12 mouse cellular contexts compared by ENCODE assay signal in the genomic region with DNA sequence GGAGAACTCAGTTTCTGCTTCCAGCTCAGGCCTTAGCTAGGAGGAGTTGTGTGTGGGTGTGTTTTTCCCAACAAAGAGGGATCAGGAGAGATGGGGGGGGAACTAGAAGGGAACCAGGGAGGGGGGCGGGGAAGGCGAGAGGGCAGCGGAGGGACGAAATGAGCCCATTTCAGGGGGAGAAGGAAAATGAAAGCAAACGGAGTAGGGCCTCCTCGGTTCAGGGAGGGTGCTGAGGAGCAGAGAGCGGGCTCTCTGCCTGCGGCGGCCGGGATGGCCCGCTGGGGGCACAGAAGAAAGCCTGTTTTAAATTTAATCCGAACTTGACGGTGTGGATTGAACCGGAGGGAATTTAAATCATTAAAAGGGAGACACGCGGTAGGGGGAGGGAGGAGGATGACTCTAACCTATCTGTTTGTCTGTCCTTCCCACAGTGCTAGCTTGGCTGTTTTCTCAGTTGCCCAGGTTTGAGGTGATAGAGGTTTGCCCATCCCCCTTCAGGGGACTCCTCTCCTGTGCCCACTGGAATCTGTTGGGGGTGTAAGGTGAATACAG. TPM values are rescaled to one million over a fixed set of nuclear protein-coding genes. Genes with fewer than 3 reads are reported as not detected.
DNase-seq lines count a peak whose midpoint lies in the region; ATAC-seq and TF ChIP-seq lines count a peak whose summit lies in the region.
"Had no signal": no experiment of that assay in that cellular context is flagged by ENCODE, and none has a peak within 500 bp of the region (broad histone marks: within the 10 kb centered on the region; RNA-seq: fewer than 3 reads in every experiment).

No protein-coding gene starts in this region.

- peak; percentile 42 for DNase-seq in gastrocnemius, adult 2 months
- no peak for DNase-seq in gastrocnemius, postnatal 10 days
- no peak for DNase-seq in lung, embryonic 14.5 days
- DNase-seq in lung, postnatal 4 days = no peak
- DNase-seq in kidney, postnatal 4 days = peak; percentile 42 to 56
- DNase-seq in adipocyte (ENCODE audit: low spot score) = no peak
- no peak for DNase-seq in cerebellum, postnatal 4 days (ENCODE audit: low spot score in 2 of 2)
- DNase-seq: cerebellum, adult 2 months; midbrain, embryonic 14.5 days; right cerebral cortex, postnatal 4 days had no signal

- peak overlapping the region; percentile 85 for H3K4me3 ChIP-seq in gastrocnemius, adult 2 months
- peak overlapping the region; percentile 10; the same call in 1 of the 2 replicates for H3K4me3 ChIP-seq in lung, embryonic 14.5 days (ENCODE audit: low read depth, low read length)
- peak overlapping the region; percentile 87 for H3K4me3 ChIP-seq in neural tube, embryonic 14.5 days (ENCODE audit: low read depth, low read length)

- 0 out of 2 replicates have a peak, but pooled peaks cover 2% of the 10 kb centered on the region for H3K4me1 ChIP-seq in lung, embryonic 14.5 days (ENCODE audit: insufficient read depth)
- H3K4me1 ChIP-seq in neural tube, embryonic 14.5 days (ENCODE audit: control insufficient read depth, insufficient read depth, low read length) = peaks cover 7% of the 10 kb centered on the region

- H3K4me2 ChIP-seq in lung, embryonic 14.5 days = peak overlapping the region; percentile 33
- H3K4me2 ChIP-seq in neural tube, embryonic 14.5 days (ENCODE audit: low read depth, low read length) = peak overlapping the region; percentile 94

- ATAC-seq in lung, embryonic 14.5 days (ENCODE audit: insufficient read depth) = no peak
- ATAC-seq in neural tube, embryonic 14.5 days (ENCODE audit: low read depth) = peak; percentile 3; the same call in 1 of the 2 replicates

- no peak overlapping the region for H3K9ac ChIP-seq in lung, embryonic 14.5 days
- H3K9ac ChIP-seq in neural tube, embryonic 14.5 days (replicated peaks; ENCODE audit: low read depth, low read length) = peak overlapping the region; percentile 100

- peak overlapping the region; percentile 91 for H3K27ac ChIP-seq in gastrocnemius, adult 2 months
- H3K27ac ChIP-seq in lung, embryonic 14.5 days (ENCODE audit: low read depth) = no peak overlapping the region
- peak overlapping the region; percentile 99 for H3K27ac ChIP-seq in neural tube, embryonic 14.5 days (ENCODE audit: low read depth, low read length)

- H3K36me3 ChIP-seq in lung, embryonic 14.5 days (ENCODE audit: insufficient read depth) = no peaks in the 10 kb centered on the region
- H3K36me3 ChIP-seq in neural tube, embryonic 14.5 days (ENCODE audit: control insufficient read depth, insufficient read depth, low read length) = no peaks in the 10 kb centered on the region

- H3K27me3 ChIP-seq in lung, embryonic 14.5 days (ENCODE audit: insufficient read depth, low read length) = peaks cover 100% of the 10 kb centered on the region
- no peaks in the 10 kb centered on the region for H3K27me3 ChIP-seq in neural tube, embryonic 14.5 days (ENCODE audit: control insufficient read depth, insufficient read depth, low read length)

- 2% methylated on average over 16 of the region's 16 CpGs for WGBS in lung, embryonic 14.5 days
- 1% methylated on average over 16 of the region's 16 CpGs for WGBS in neural tube, embryonic 14.5 days

- no peak for TF ChIP-seq CTCF in gastrocnemius, adult 2 months (IDR thresholded peaks at IDR 0.05)
- no peak for TF ChIP-seq CTCF in lung, embryonic 14.5 days (IDR thresholded peaks at IDR 0.05; ENCODE audit: low read depth)

- H3K9me3 ChIP-seq in lung, embryonic 14.5 days (ENCODE audit: low read depth, low read length) = no peaks in the 10 kb centered on the region
- H3K9me3 ChIP-seq in neural tube, embryonic 14.5 days (ENCODE audit: control insufficient read depth, low read length) = no peaks in the 10 kb centered on the region

- intact Hi-C loops in gastrocnemius, adult 2 months (cut with DNase I) = no loop called here

RNA-seq across cellular contexts. Expression of a gene that starts 1.3 kb away (rescaled TPM):
- total RNA-seq in gastrocnemius, adult 2 months (2021) = 1 to 10 TPM; 6.7 to 8.3 TPM
- total RNA-seq in gastrocnemius, postnatal 10 days (2021) = 1 to 10 TPM; 6.5 to 8.2 TPM
- polyA plus RNA-seq in lung, embryonic 14.5 days (2014; fragmentation: Nextera tagmentation; extraction: Ambion mirVana) = not detected in 2 replicates
- 46.9 and 49.8 TPM in 2 replicates for polyA plus RNA-seq in neural tube, embryonic 14.5 days (2014; fragmentation: Nextera tagmentation; extraction: Ambion mirVana)
- total RNA-seq: layer of hippocampus, postnatal 25 days had no signal
- polyA plus RNA-seq: cerebellum, adult 2 months; midbrain, embryonic 14.5 days had no signal

RNA-seq across cellular contexts. Expression of a gene that starts 10.3 kb away (rescaled TPM):
- 1 to 10 TPM; 2.7 to 2.9 TPM for total RNA-seq in gastrocnemius, adult 2 months (2021)
- total RNA-seq in gastrocnemius, postnatal 10 days (2021) = 1 to 10 TPM; 2.1 to 3.6 TPM
- 0.62 and 0.74 TPM in 2 replicates for polyA plus RNA-seq in lung, embryonic 14.5 days (2014; fragmentation: Nextera tagmentation; extraction: Ambion mirVana)
- polyA plus RNA-seq in neural tube, embryonic 14.5 days (2014; fragmentation: Nextera tagmentation; extraction: Ambion mirVana) = 3.6 and 10.2 TPM in 2 replicates
- total RNA-seq: layer of hippocampus, postnatal 25 days had no signal

RNA-seq across cellular contexts. Expression of a gene that starts 10.9 kb away (rescaled TPM):
- 10 to 100 TPM; 72.4 to 84.8 TPM for total RNA-seq in gastrocnemius, adult 2 months (2021)
- 10 to 100 TPM; 50.7 to 51.2 TPM for total RNA-seq in gastrocnemius, postnatal 10 days (2021)
- polyA plus RNA-seq in lung, embryonic 14.5 days (2014; fragmentation: Nextera tagmentation; extraction: Ambion mirVana) = not detected in 2 replicates
- polyA plus RNA-seq in neural tube, embryonic 14.5 days (2014; fragmentation: Nextera tagmentation; extraction: Ambion mirVana) = 46.1 and 94.7 TPM in 2 replicates
- total RNA-seq: layer of hippocampus, postnatal 25 days had no signal
- polyA plus RNA-seq: cerebellum, adult 2 months; midbrain, embryonic 14.5 days had no signal

RNA-seq across cellular contexts. Expression of a gene that starts 12.9 kb away (rescaled TPM):
- total RNA-seq in gastrocnemius, adult 2 months (2021) = 1 to 10 TPM; 1.0 to 2.8 TPM
- total RNA-seq in gastrocnemius, postnatal 10 days (2021) = 1 to 10 TPM; 1.8 to 2.8 TPM
- not detected in 2 replicates for polyA plus RNA-seq in lung, embryonic 14.5 days (2014; fragmentation: Nextera tagmentation; extraction: Ambion mirVana)
- polyA plus RNA-seq in neural tube, embryonic 14.5 days (2014; fragmentation: Nextera tagmentation; extraction: Ambion mirVana) = 50.1 and 136 TPM in 2 replicates
- total RNA-seq: layer of hippocampus, postnatal 25 days had no signal
- polyA plus RNA-seq: cerebellum, adult 2 months; midbrain, embryonic 14.5 days had no signal

RNA-seq across cellular contexts. Expression of a gene that starts 20.6 kb away (rescaled TPM):
- 1 to 10 TPM; 8.1 to 8.6 TPM for total RNA-seq in gastrocnemius, adult 2 months (2021)
- 10 to 100 TPM in 1 of 2 experiments, 1 to 10 TPM in 1; 5.1 to 10.0 TPM for total RNA-seq in gastrocnemius, postnatal 10 days (2021)
- polyA plus RNA-seq in lung, embryonic 14.5 days (2014; fragmentation: Nextera tagmentation; extraction: Ambion mirVana) = not detected in 2 replicates
- 23.0 and 38.7 TPM in 2 replicates for polyA plus RNA-seq in neural tube, embryonic 14.5 days (2014; fragmentation: Nextera tagmentation; extraction: Ambion mirVana)
- total RNA-seq: layer of hippocampus, postnatal 25 days had no signal
- polyA plus RNA-seq: midbrain, embryonic 14.5 days had no signal

Comparison
In these comparisons a context has a peak if more than half of its experiments do, and no peak if none do; other contexts are left out.
1. DNase-seq: peak in gastrocnemius, adult 2 months (single experiment) and kidney, postnatal 4 days (2 of 2); none in gastrocnemius, postnatal 10 days (single experiment), lung, embryonic 14.5 days (single experiment), lung, postnatal 4 days (0 of 2), adipocyte (single experiment) and cerebellum, postnatal 4 days (0 of 2).
2. H3K4me3 ChIP-seq: peak in every context shown above with its lines; median percentile 87 in neural tube, embryonic 14.5 days; 85 in gastrocnemius, adult 2 months; 10 in lung, embryonic 14.5 days.